Mouse (Mus musculus): ENCODE results near the gene Ctnna3. TPM values are rescaled to one million over a fixed set of nuclear protein-coding genes. Genes with fewer than 3 reads are reported as not detected.

Gene Ctnna3
- polyA plus RNA-seq, 1 experiment: 0.70 TPM

Other genes with a start within 250 kb of the Ctnna3 start
- gene Mypn, start 226.1 kb upstream of the Ctnna3 start, polyA plus RNA-seq (2012; rRNA removed): 1.9 and 2.0 TPM in 2 replicates
- 31.8 and 33.7 TPM in 2 replicates for gene Herc4, start 186.3 kb upstream of the Ctnna3 start, polyA plus RNA-seq (2012; rRNA removed)
- gene Sirt1, start 48.4 kb upstream of the Ctnna3 start, polyA plus RNA-seq (2012; rRNA removed): 11.8 and 12.9 TPM in 2 replicates
- gene Dnajc12, start 47.7 kb upstream of the Ctnna3 start, polyA plus RNA-seq (2012; rRNA removed): 19.1 and 23.4 TPM in 2 replicates
- not detected in 2 replicates for gene Gm7075, start 8.3 kb upstream of the Ctnna3 start, polyA plus RNA-seq (2012; rRNA removed)